Mouse (Mus musculus): ENCODE data around the gene Pi4ka.
"Not testable (repeated sequence)": the region's sequence is repeated elsewhere in the genome, so short reads cannot be mapped to it uniquely, and the experiment has no call there.

Gene Pi4ka

DNA sequence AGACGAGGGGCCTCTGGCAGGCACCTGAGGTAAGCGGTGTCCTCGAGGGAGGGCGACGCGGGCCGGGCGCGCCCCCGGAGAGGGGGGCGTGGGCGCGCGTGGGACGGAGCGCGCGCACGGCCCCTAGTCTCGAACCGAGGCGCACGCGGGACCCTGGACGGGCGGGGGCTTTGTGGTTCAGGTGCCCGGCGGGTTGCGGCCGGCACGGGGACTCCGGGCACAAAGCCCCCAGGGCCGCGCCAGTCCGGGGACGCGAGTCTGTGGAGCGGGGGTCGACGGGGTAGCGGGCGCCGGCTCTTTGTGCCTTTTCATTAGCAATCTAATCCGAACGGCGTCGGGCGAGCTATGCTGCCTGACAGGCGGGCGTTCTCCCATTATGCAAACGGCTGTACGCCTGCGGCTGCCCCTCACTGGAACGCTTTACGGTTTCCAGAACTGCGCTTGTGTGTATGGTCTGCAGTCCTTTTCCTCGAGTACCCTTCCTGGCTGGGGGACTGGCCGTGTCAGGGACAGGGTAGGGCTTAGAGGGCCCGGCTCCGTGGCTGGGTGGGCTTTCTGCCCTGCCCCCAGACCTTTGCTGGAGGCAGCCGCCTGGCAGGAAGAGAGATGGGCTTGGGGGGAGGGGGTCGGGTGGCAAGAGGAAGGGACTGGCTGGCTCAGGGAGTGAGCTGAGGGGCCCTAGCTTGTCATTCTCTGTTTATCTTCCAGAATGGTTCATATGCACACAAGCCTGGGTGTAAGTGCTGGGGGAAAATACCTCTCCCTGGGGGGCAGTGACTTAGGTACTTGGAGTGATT lies 172.2 kb downstream of the Pi4ka start:
- peak; percentile 35 for DNase-seq (ENCODE audit: low spot score)

DNA sequence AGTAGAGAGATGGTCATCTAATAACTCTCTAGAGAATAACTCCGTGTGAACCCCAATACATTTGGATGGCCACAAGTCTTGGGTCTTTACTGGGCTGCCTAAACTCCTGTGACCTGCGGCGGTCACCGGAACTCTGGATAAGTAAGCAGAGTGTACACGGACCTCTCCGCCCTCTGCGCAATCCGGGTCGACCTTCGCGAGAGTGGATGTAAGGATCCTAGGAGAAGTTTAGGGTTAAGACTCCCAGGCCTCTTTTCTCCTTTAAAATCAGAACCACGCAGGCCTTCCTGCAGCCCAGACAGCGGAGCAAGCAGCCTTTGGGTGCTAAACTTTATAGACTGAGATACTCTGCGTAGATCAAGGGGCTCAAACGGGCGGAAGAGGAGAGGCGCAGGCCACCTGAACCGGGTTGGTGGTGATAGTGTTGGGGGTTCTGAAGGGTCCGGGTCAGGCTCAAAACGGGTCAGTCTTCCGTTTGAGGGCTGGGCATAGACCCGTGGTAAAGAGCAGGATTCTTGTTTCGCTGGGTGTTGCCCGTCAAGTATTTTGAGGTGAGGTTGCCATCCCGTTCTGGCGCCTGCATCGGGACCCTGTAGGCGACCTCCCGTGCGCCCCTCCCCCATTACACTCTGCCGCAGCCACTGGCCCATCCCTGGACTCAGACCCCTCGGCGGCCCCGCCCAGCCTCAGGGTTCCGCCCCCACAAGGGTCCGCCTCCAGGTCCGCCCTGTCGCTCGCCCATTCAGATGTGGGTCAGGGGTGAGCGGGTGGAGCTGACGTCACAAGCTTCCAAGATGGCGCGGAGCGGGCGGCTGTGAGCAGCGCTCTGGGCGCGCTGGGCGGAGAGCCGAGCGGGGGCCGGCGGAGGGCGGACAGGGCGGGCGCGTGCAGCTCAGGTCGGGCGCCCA lies 173.1 kb downstream of the Pi4ka start, which contains the start of gene Hic2:
Gene Hic2 (plus strand): TSS at position 779 of the 908 bp plus-strand sequence.
- DNase-seq (ENCODE audit: low spot score): peak; percentile 93

GRCm38 (mm10) chr16:17231523-17231922 lies 174.6 kb downstream of the Pi4ka start:
- DNase-seq (ENCODE audit: low spot score): not testable (repeated sequence)
